Mouse (Mus musculus) liver, embryonic 15.5 days (tissue): Measurements from ENCODE around the gene Hist1h4f. TPM values are rescaled to one million over a fixed set of nuclear protein-coding genes. Genes with fewer than 3 reads are reported as not detected.
A peak's percentile ranks its signal among the peaks of the same experiment; 100 is the strongest.

Experiments used
- ATAC-seq: fragments of 200-750 bp; cut with Nextera tagmentation; 2 replicates; pipeline ENCODE4 v1.8.0; 2017; ENCODE audit warnings: moderate number of reproducible peaks, mild to moderate bottlenecking, moderate library complexity; ENCODE audit not compliant: insufficient read depth
- H3K27ac ChIP-seq: fragments of 300-500 bp; sonication (generic); replicated peaks from 2 replicates; pipeline ENCODE4 v1.5.1; 2015; ENCODE audit warnings: mild to moderate bottlenecking, inconsistent platforms
- H3K27me3 ChIP-seq: fragments of 300-500 bp; sonication (generic); 2 replicates; pipeline ENCODE4 v1.6.1; 2015; ENCODE audit warnings: mild to moderate bottlenecking, inconsistent platforms
- H3K36me3 ChIP-seq: fragments of 300-500 bp; sonication (generic); replicated peaks from 2 replicates; pipeline ENCODE4 v1.6.1; 2015; ENCODE audit warnings: moderate library complexity, mild to moderate bottlenecking, inconsistent platforms
- H3K4me1 ChIP-seq: fragments of 300-500 bp; sonication (generic); replicated peaks from 2 replicates; pipeline ENCODE4 v1.6.1; 2015; ENCODE audit warnings: inconsistent platforms
- H3K4me2 ChIP-seq: fragments of 300-500 bp; sonication (generic); 2 replicates; pipeline ENCODE4 v1.6.1; 2015; ENCODE audit warnings: moderate library complexity, mild to moderate bottlenecking, inconsistent platforms
- H3K4me3 ChIP-seq: fragments of 300-500 bp; sonication (generic); replicated peaks from 2 replicates; pipeline ENCODE4 v1.5.1; 2015; ENCODE audit warnings: mild to moderate bottlenecking, inconsistent platforms
- H3K9ac ChIP-seq: fragments of 300-500 bp; sonication (generic); 2 replicates; pipeline ENCODE4 v1.6.1; 2015; ENCODE audit warnings: moderate library complexity, mild to moderate bottlenecking, inconsistent platforms
- H3K9me3 ChIP-seq: fragments of 300-500 bp; sonication (generic); replicated peaks from 2 replicates; pipeline ENCODE4 v1.6.1; 2016; ENCODE audit warnings: inconsistent platforms
- WGBS: fragments of 180-500 bp; shearing (Covaris S2); methylation state at CpG from one replicate; pipeline ENCODE4 v1.1.7; 2015; ENCODE audit warnings: mixed read lengths; ENCODE audit not compliant: insufficient replicate concordance; 5-methylcytosine and 5-hydroxymethylcytosine counted together
- polyA plus RNA-seq: library from polyadenylated mRNA; unstranded; fragments of >200 nt; fragmentation: Nextera tagmentation; extraction: Ambion mirVana; gene quantifications from 2 replicates; pipeline ENCODE4 v1.2.1, GENCODE M21; 2015

Hist1h4f gene
- polyA plus RNA-seq, 1 experiment from 2014 or later, result 1.4 TPM

DNA sequence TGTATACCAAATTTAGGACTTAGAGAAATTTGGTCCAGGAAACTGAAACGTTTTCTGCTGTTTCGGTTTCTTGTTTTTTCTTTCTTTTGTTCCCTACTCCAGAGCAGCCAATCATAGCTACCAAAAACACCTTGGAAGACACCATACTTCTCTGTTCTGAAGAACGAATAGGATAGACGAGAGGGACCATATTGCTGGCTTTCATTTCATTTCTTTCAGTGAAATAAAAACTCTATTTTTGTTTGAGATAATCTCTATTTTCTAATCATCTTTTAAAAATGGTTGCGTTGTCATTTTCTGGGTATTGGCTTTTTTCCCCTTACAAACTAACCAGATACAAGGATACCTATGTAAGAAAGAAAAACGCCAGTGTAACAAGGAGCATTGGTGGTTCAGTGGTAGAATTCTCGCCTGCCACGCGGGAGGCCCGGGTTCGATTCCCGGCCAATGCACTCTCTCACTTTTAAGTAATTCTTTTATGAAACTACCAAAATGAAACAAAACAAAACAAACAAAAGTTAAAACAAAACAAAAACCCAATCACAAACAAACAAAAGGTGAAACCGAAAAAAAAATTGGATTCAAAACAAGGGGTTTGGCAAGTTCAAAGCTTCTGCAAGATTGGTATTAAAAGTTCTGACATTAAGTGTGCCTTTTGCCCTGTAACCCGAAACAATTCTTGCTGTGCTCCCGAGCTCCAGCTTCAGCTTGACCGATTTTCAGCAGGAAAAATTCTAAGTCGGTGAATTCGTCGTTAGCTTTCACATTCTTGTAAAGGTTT, 34.4 kb downstream of the Hist1h4f start:
- H3K9me3 ChIP-seq, result no peaks in the 10 kb centered on the region
- under 1% methylated on average over 19 of the region's 19 CpGs for WGBS
- H3K4me3 ChIP-seq, result peak overlapping the region; percentile 62
- peak overlapping the region; percentile 89 for H3K4me2 ChIP-seq
- peak; percentile 48 for ATAC-seq
- no peaks in the 10 kb centered on the region for H3K27me3 ChIP-seq
- H3K27ac ChIP-seq, result peak overlapping the region; percentile 84
- H3K36me3 ChIP-seq, result no peaks in the 10 kb centered on the region
- peaks cover 37% of the 10 kb centered on the region for H3K4me1 ChIP-seq
- H3K9ac ChIP-seq, result peak overlapping the region; percentile 63

DNA sequence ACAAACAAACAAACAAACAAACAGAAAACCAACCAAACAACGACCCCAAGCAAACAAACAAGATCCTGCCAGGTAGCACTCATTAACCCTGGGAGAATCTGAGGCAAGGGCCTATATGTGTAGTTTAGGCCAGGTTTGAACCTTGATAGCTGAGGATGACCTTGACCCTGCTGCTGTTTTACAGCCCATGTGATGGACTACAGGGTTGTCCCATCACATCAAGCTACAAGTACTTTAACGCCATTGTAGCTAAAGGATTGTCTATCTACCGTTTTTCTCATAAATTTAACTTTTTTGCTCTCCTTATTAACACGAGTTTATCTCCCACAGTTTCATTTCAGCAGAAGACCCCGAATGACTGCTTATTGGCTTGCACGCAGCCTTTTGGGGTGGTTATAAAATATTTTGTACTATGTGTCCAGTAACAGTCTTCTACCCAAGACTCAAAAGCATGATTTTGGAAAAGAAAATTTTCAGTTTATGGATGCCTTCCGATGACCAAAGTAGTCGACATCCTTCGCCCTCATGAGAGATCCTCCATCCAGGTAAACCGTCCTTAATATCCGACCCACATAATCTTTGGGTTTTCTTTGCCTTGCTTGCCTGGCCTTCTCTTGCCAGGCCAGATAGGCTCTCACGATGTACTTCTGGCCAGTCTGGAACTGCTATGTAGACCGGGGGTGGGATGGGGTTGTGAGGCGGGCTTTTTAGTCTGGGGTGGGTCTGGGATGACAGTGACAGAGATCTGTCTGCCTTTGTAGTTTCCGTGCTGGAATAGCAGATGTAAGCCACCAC, 35.4 kb downstream of the Hist1h4f start:
- Histone ChIP-seq H3K9ac (peak overlapping the region; percentile 24; the same call in 1 of the 2 replicates), H3K27me3 (no peaks in the 10 kb centered on the region), H3K9me3 (no peaks in the 10 kb centered on the region), H3K4me3 (peak overlapping the region; percentile 62), H3K4me1 (peaks cover 33% of the 10 kb centered on the region), H3K4me2 (peak overlapping the region; percentile 89), H3K36me3 (no peaks in the 10 kb centered on the region), H3K27ac (no peak overlapping the region)
- ATAC-seq, result no peak
- WGBS, result 50% methylated on average over 15 of the region's 15 CpGs

- Histone ChIP-seq H3K4me2 (no peak overlapping the region), H3K27ac (no peak overlapping the region)
- 60% methylated on average over 5 of the region's 5 CpGs for WGBS
Observed at GRCm38 (mm10) chr13:23515281-23515680, 36.2 kb downstream of the Hist1h4f start.

DNA sequence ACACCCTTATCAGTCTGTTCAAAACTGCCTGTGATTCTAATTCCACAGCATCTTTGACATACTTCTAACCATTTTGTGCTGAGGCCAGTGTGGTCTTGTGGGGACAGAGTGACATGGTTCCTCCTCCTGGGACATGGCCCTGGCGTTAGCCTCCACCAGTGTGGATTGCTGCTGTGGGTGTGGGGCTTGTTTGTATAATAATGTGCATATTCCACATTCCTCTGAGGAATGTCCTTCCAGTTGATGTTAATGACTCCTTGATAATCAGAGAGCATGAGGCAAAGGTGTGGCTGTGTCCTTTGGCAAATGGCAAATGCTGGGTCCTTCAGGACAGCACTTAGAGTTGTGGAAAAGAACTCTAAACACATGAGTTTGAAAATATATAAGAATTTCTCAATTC, 37.9 kb downstream of the Hist1h4f start:
- H3K9me3 ChIP-seq, result no peaks in the 10 kb centered on the region
- no peak overlapping the region for H3K4me2 ChIP-seq
- no peaks in the 10 kb centered on the region for H3K36me3 ChIP-seq
- no peak overlapping the region for H3K9ac ChIP-seq
- H3K27me3 ChIP-seq, result no peaks in the 10 kb centered on the region
- no peak overlapping the region for H3K27ac ChIP-seq
- no peak for ATAC-seq
- peaks cover 22% of the 10 kb centered on the region for H3K4me1 ChIP-seq
- no peak overlapping the region for H3K4me3 ChIP-seq
- 67% methylated on average over 1 of the region's 1 CpGs for WGBS

More at GRCm38 (mm10) chr13:23515281-23515680, 36.2 kb downstream of the Hist1h4f start:
- Histone ChIP-seq H3K9ac (no peak overlapping the region), H3K4me1 (peaks cover 29% of the 10 kb centered on the region), H3K27me3 (no peaks in the 10 kb centered on the region), H3K9me3 (no peaks in the 10 kb centered on the region), H3K4me3 (no peak overlapping the region), H3K36me3 (no peaks in the 10 kb centered on the region)
- ATAC-seq, result no peak

DNA sequence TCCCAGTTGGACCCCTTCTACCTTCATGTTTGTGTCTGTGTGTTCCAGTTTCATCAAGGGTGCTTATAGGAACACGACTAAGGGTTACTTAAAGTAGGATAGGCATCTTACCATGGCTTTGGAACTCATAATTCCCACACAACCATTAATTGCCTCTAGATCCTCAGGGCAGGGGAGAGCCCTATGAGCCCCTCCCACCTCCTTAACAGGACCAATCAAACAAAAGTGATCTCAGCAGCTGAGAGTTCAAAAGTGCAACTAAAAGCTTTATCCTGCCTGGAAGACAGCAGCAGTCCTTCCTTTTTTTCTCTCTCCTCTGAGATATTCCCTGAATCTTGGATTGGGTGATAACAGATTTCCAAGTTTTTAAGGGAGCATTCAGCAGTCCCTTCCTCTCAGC, 41.3 kb downstream of the Hist1h4f start:
- WGBS, result 42% methylated on average over 1 of the region's 1 CpGs

GRCm38 (mm10) chr13:23506819-23507515, 44.5 kb downstream of the Hist1h4f start:
- 0 out of 2 replicates have a peak, but pooled peaks have one; percentile 26 for ATAC-seq
- Histone ChIP-seq H3K9ac (no peak overlapping the region), H3K4me1 (peaks cover 53% of the 10 kb centered on the region), H3K4me3 (peak overlapping the region; percentile 55), H3K9me3 (no peaks in the 10 kb centered on the region), H3K27ac (0 out of 2 replicates have a peak overlapping the region, but pooled peaks have one; percentile 31), H3K36me3 (no peaks in the 10 kb centered on the region), H3K4me2 (peak overlapping the region; percentile 76), H3K27me3 (no peaks in the 10 kb centered on the region)
- WGBS, result 10% methylated on average over 14 of the region's 14 CpGs

More for the DNA sequence above, 41.3 kb downstream of the Hist1h4f start:
- Histone ChIP-seq H3K27me3 (no peaks in the 10 kb centered on the region), H3K9ac (no peak overlapping the region), H3K27ac (no peak overlapping the region), H3K4me2 (no peak overlapping the region), H3K9me3 (no peaks in the 10 kb centered on the region), H3K36me3 (no peaks in the 10 kb centered on the region), H3K4me3 (no peak overlapping the region), H3K4me1 (peaks cover 36% of the 10 kb centered on the region)
- no peak for ATAC-seq

GRCm38 (mm10) chr13:23506351-23506750, 45.1 kb downstream of the Hist1h4f start:
- Histone ChIP-seq H3K27me3 (no peaks in the 10 kb centered on the region), H3K9ac (peak overlapping the region; percentile 64), H3K4me2 (peak overlapping the region; percentile 76), H3K4me3 (peak overlapping the region; percentile 55), H3K9me3 (no peaks in the 10 kb centered on the region), H3K27ac (0 out of 2 replicates have a peak overlapping the region, but pooled peaks have one; percentile 31), H3K4me1 (peaks cover 56% of the 10 kb centered on the region), H3K36me3 (no peaks in the 10 kb centered on the region)
- under 1% methylated on average over 13 of the region's 13 CpGs for WGBS
- ATAC-seq, result peak; percentile 58

- peak overlapping the region; percentile 55 for H3K4me3 ChIP-seq
- 4% methylated on average over 14 of the region's 14 CpGs for WGBS
- H3K4me1 ChIP-seq, result peaks cover 60% of the 10 kb centered on the region
- no peaks in the 10 kb centered on the region for H3K27me3 ChIP-seq
- ATAC-seq, result 0 out of 2 replicates have a peak, but pooled peaks have one; percentile 33
- peak overlapping the region; percentile 76 for H3K4me2 ChIP-seq
- peak overlapping the region; percentile 64 for H3K9ac ChIP-seq
- H3K36me3 ChIP-seq, result no peaks in the 10 kb centered on the region
- peak overlapping the region; percentile 49; the same call in 1 of the 2 replicates for H3K27ac ChIP-seq
- H3K9me3 ChIP-seq, result no peaks in the 10 kb centered on the region
Observed at GRCm38 (mm10) chr13:23505662-23506345, 45.6 kb downstream of the Hist1h4f start.

- no peaks in the 10 kb centered on the region for H3K9me3 ChIP-seq
- H3K4me3 ChIP-seq, result no peak overlapping the region
- H3K27ac ChIP-seq, result no peak overlapping the region
- H3K9ac ChIP-seq, result no peak overlapping the region
- peak overlapping the region; percentile 23 for H3K4me2 ChIP-seq
- H3K4me1 ChIP-seq, result peaks cover 68% of the 10 kb centered on the region
- 1% methylated on average over 9 of the region's 9 CpGs for WGBS
- no peak for ATAC-seq
- no peaks in the 10 kb centered on the region for H3K27me3 ChIP-seq
- no peaks in the 10 kb centered on the region for H3K36me3 ChIP-seq
Observed at GRCm38 (mm10) chr13:23503797-23504196, 47.7 kb downstream of the Hist1h4f start.

DNA sequence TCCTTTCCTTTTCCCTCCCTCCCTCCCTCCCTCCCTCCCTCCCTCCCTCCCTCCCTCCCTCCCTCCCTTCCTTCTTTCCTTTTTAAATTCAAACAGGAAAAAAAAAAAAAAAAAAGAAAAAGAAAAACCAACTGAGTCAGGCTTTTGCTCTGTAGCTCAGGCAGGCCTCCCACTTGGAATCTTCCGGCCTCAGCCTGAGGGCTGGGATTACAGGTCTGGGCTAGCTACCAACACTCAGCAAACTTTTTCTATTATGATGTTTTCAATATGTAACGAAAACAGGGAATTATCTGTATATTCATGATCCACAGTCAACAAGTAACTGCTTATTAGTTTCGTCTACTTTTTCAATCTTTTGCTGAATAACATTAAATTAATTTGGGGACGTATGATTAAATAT, 48.5 kb downstream of the Hist1h4f start:
- Histone ChIP-seq H3K9ac (no peak overlapping the region), H3K9me3 (no peaks in the 10 kb centered on the region), H3K4me3 (no peak overlapping the region), H3K27me3 (no peaks in the 10 kb centered on the region), H3K4me2 (no peak overlapping the region), H3K4me1 (peaks cover 72% of the 10 kb centered on the region), H3K27ac (no peak overlapping the region), H3K36me3 (no peaks in the 10 kb centered on the region)
- no peak for ATAC-seq
- WGBS, result 68% methylated on average over 4 of the region's 4 CpGs
